Mouse (Mus musculus) urinary bladder, postnatal 14 days (tissue): ENCODE measurements around the gene Tff1.

Source experiments
- DNase-seq: peaks from one replicate; pipeline ENCODE4 v3.0.0; 2021; ENCODE audit warnings: low spot score

Tff1 gene

DNA sequence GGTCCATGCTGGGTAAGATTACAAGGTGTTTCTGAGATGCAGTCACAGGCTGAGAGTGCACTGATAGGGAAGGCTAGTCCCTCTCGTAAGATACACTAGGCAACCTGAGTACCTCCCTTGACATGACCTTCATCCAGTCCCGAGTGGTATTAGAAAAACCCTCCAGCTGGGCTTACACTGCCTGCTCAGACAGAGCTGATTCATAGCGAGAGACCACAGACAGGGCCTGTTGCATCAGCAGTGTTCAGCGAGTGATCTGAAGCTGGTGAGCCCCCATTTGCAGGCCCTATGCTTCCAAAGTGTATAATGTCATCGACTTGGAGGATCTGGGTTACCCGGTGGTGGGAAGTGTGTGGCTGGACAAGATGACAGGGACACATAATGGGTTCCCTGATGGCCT lies at the start of gene Tff1:
TSS of gene Tff1 (minus strand) at position 151 of the 400 bp plus-strand sequence.
- no peak for DNase-seq

DNA sequence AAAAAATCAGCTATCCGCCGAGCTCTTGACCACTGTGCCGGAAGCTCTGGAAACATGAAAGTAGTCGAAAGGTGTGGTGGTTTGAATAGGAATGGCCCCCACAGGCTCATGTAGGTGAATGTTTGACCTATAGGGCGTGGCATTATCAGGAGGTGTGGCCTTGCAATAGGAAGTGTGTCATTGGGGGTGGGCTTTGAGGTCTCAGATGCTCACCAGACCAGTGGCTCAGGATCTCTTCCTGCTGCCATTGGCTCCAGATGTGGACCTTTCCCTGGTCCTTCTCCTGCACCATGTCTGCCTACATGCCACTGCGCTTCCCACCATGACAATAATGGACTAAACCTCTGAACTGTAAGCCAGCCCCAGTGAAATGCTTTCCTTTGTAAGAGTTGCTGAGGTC lies 46.8 kb upstream of the Tff1 start:
- DNase-seq: no peak

DNA sequence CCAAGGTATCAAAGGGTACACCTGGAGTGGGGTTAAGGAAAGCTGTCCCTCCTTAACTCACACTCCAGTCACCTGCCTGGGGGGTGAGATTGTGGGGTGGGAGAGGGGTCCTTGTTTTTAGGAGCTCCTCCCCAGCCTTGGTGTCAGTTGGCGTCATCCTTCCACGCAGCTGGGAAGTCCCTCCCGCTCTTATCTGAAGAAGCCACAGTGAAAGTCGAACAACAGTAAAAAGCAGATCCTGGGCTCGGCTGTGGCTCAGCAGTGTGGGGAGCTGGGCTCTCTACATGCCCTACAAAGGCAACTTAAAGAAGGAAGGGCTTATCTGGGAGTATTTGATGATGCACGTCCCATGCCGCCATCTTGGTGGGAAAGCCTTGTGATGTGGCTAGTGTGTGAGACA lies 45.2 kb upstream of the Tff1 start:
- no peak for DNase-seq

DNA sequence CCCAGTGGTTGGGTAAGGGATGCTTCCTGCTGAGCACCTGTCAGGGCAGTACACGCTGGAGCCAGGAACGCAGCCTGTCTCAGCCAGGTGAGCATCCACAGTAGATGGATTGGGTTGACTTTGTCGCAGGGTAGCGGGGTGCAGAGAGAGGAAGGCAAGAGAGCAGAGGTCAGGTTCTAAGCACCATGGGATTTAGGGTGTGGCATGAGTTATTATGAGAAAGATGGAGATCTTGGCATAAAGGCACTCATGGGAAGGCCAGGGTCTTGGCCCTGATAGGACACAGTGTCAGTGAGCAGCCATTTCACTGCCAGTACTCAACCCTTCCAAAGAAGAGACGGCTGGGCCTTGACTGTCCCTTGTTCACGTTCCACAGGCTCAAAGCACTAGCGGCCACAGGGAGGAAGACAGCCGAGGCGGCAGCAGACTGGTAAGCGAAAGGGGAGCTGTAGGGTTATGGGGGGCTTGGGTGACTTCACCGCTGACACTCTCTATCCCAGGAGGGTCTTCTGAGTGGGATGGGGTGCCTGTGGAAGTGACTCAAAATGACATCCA lies 44.4 kb upstream of the Tff1 start:
- no peak for DNase-seq

DNA sequence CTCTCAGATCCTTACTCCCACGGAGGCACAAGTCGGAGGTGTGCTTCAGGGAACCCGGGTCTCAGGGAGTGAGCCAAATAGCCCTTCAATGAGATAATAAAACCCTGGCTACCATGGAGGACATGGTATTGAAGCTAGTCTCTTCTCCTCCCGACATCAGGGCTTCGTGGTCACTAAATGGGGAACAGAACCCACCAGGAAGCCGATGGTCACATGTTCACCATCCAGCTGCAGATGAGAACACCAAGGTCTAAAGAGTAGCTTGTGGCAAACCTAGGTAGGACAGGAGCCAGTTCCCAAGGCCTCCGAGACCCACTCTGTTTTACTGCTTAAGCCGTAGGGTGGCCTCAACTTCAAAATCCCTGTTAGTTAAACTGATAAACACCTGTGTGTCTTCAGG lies 43.6 kb upstream of the Tff1 start:
- DNase-seq: no peak

DNA sequence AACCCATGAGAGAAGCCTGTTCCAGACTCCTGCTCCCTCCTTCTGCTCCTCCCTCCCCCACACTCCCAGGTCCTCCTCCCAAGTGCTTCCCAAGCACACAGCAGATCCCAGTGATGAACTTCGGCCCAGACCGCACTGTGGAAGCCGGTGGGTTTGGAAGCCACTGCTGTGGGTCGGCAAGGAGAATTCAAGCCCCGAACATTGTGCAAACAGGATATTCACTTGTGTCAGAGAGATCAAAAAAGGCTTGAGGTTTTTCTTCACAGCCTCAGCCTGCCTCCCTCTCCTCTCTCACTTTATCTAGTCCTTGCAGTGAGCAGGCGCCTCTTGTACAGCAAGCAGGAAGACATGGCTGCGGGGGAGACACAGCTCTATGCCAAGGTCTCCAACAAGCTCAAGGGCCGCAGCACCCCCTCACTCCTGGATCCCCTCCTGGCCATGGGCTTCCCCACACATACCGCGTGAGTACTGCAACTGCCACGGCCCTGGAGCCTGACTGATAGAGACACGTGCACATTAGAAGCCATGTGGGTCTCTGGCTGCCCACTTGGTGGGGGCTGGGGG lies 42.8 kb upstream of the Tff1 start, which contains the start of gene Ubash3a:
TSS of gene Ubash3a (plus strand) at position 103 of the 564 bp plus-strand sequence.
- no peak for DNase-seq

DNA sequence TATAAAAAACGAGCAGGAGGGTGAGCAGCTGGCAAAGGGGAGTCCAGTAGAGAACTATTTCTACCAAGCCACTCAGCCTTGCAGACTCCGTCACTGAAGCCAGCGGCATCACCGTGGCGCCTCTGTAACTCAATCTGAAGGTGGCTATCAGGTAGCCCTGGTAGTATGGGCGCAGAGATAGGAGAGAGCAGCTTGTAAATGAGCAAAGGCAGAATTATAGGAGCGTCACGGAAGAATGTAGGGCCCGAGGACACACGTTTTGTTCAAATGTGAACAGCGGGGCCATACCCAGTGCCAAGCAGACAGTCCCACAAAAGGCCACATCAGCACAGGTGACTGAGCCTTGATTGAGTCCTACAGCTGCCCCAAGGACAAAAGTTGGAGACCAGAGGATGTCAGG lies 33.8 kb upstream of the Tff1 start, which contains the start of gene Tmprss3:
TSS of gene Tmprss3 (minus strand) at position 101 of the 400 bp plus-strand sequence.
- DNase-seq: no peak

DNA sequence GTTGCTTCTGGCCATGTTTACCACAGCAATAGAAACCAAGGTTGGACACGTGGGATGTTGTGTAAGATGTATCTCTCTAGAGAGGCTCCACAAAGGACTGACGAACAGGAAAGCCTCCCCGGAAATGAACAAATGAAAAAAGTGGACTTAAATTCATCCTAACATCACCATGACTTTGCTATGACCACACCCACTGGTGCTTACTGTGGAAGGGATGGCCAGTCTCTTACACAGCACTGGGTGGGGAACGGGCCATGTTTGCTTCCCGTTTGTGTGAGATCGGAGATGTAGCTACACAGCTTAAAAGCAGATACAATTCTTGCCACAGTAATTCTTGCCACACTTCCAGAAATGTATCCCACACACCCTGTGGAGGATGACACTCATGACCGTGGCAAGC lies 31.2 kb upstream of the Tff1 start:
- DNase-seq: no peak

DNA sequence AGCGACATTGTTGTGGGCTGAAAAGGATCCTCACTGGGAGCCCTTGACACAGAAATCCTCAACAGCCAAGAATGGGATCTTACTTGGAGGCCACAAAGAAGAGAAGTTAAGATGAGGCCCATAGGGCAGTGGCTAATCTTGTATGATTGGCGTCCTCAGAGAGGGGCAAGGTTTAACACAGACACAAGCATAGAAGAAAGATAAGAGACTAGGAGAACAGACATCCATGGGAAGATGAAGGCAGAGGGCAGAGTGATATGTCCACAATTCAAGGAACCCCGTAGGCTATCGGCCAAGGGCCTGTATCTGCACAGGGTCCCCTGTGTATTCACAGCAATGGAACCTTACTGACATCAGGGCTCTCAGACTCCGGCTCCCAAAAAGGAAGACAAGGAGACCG lies 30.1 kb upstream of the Tff1 start:
- no peak for DNase-seq

DNA sequence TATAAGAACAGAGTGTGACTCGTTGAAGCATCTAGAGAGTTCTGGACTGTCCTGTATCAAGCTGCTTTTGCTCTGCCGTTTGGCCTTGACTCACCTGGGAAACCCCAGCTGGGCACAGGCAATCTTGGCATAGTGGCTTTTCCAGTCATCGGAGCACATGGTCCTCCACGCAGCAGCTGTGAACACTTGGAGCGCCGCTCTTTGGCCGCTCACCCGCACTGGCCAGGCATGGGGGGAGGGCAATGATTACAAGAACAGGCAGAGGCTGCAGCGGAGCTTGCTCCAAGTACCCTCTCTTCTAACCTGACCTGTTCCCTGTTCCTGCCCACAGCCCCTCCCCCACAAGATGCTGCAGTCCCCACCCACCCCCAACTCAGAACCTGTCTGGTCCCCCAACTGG lies 28.3 kb upstream of the Tff1 start:
- DNase-seq: no peak

DNA sequence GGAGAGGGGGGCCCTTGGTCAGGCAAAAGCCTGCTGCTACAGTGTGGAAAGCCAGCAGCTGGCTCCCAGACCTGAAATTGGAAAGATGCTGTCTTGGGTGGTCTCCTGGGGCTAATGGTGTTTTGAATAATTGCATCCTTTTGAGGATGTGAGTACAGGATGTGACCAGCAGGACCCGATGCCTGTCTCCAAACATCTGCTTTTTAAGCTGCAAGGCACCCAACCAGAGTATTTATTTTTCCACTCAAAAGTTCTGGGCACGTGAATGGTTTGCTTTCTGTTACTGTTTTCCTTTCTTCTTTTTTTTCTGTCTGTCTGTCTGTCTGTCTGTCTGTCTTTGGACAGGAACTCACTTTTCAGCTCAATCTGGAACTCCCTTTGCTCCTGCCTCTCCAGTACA lies 27.6 kb upstream of the Tff1 start:
- no peak for DNase-seq

DNA sequence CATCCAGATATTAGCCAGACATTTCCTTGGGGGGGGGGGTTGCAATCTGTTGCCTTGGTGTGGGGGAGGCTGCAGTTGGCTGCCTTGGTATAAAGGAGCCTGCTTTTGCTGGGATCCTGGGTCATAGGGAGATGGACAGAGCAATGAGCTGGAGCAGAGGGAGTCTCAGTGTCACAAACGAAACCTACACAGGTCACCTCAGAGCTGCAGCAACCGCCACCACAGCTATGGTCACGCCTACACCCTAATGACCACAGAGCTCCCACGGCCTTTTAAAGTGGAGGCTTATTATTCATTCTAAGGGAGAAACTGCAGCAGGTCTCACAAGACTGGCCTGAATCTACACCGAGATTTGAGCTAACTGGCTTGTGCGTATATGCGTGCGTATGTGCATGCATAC lies 26.7 kb upstream of the Tff1 start:
- DNase-seq: no peak

DNA sequence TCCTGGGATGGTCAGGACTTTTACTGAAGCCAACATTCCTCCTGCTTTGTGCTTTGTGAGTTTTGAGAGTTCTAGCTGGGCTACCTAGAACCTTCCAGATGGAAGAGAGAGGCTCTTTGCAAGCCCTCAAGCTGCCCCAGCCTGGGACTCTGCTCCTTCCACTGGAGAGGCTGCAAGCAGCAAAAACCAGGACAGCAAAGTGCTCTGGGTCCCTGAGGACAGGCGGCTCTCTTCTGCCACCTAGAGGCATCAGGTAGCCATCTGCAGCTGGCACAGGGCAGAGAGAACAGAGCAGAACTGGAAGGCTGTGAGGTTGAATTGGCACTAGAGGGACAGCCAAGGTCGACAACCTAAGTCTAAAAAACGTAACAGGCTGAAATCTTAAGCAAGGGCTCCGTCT lies 22.3 kb upstream of the Tff1 start:
- DNase-seq: peak; percentile 77

DNA sequence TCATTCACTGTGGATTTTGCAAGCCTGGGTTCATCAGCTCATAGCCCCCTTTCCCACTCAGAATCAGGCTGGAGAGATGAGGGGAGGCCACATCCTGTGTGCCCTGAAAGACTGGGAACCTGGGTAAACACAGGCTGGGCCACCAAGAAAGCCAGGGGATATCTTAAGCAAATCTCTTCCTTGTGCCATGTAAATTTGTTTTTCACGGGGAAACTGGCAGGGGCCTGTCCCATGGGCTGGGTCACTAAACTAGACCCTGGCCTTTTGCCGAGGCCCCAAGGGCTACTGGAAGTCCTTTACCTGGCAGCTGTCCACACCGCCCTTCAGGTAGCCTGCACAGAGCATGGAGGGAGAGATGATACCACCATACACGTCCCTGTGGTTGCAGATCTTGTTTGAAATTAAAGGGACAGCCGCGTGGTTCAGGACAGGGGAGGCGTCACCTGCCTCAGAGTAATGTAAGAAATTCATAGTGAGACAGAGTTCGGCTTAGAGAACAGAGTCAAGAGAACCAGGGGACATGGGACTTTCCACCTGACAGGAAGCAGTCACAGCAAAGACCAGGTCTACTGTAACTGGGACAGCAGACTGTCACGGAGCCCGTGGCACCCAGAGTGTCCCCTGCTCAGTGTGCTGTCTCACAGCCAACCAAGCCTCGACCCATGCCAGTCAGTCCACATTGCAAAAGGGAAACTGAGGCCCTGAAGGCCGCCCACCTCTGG lies 19.4 kb upstream of the Tff1 start:
- DNase-seq: peak; percentile 70

DNA sequence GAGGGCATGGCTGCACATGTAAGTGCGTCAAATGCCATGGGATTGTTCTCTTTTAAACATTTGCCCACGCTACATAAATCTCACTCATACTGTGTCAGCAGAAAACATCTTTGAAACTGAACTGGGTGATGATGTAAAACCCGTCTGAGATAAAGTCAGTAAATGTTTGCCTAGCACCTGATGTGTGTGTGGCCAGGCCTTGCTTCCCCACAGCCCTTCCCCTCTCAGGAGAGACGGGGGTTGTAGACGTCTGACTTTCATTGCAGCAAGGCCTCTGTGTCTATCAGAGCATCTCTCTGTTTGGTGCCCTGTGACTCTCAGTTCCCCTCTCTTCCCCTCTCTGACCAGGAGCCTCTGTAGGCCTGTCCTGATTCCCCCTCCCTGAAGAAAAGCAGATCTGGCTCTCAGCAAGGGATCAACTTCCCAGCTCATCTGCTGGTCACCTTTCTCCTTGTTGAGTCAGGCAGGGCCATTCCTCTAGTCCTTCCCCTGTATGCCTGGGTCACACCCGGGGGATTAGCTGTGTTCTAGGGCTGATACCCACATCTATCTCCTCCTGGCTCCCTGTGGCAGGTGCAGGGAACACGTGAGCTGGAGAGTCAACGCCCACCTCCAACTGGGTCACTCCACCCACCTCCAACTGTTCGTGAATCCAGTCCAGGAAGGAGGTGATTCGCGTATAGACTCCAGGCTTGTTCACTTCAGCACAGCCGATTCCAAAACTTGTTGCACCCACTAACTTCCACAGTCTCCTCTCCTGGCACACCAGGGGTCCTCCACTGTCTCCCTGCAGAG lies 18.3 kb upstream of the Tff1 start:
- DNase-seq: peak; percentile 18

DNA sequence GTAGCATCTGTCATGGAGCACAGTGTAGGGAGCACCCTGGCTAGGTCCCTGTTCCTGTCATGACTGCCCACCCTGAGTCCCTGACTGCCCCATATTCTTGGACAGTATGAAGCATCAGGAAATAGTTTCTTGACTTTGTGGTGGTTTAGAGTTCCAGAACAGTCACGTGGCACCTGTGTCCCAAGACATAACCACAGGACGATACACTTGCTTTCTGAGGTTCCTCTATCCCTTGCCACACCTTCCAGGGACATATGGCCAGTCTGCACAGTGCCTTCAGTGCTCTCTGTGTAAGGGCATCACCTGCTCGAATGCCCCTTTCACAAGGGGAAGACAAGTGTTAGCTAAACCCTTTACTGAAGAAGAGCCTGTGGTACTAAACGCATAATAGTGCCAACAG lies 16.4 kb upstream of the Tff1 start:
- DNase-seq: no peak

DNA sequence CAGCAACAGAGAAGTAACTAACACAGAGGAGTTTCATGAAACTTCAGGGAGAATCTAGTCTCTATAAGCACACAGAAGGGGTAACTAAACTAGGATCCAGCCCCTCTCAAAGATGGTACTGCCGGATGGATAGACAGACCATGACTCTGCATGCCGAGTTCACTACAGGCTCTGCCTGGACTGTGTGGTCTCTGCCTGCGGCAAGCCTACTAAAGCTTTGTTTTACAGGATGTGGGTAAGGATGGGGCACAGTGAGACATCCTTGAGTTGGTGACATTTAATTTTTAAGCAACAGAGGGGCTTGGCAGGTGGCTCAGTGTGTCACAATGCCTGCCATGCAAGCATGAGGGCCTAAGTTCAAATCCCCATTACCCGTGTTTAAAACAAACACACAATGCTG lies 11.2 kb upstream of the Tff1 start:
- DNase-seq: no peak

DNA sequence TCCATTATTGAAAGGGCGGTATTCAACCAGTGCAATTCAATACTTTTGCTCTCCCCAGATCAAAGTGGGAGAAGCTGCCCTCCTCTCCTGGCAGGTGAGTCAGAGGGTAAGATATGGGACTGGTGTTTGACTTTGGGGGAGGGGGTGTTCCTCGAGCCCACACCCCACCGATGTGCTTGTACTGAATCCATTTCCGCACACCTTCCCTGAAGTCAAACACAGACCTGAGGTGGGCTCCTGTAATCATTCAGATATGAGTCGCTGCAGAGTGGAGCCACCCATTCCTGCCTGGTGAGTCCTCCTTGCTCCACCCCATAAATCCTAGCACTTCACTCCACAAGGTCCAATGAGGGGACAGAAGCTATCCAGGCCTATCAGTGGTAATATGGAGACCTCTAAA lies 4.7 kb upstream of the Tff1 start:
- DNase-seq: no peak

DNA sequence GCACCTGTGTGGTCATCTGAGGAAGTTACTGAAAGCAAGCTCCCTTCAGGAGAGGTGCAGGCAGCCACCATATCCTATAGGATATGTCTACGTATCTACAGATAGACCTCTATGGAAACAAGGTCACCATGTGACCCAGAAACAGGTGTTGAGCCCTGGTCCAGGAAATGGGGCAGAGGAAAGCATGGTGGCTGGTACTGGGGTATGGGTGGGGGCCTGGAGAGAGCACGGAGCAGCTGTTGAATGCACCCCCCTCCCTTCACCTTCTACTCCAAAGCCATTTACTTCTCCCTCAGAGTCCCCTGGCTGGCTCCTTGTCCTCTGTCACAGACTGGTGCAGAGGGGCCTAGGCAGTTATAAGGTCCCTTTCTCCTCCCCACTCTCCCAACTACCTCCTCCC lies 1.3 kb downstream of the Tff1 start:
- no peak for DNase-seq

DNA sequence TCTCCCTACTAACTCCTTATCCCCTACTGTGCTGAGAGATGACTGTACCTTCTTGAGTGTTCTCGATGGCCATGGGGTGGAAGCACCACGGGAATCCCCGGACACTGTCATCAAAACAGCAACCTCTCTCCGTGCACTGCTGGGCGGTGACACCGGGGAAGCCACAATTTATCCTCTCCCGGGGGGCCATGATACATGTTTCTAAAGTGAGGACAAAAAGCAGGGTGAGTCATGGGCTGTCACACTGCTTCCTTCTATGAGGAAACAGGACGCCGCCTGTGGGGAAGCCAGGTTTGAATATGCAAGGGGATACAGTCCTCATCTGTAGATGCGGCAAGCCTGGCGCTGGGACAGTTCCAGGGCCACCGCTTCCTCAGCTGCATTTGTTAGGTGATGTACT lies 2.5 kb downstream of the Tff1 start:
- no peak for DNase-seq

DNA sequence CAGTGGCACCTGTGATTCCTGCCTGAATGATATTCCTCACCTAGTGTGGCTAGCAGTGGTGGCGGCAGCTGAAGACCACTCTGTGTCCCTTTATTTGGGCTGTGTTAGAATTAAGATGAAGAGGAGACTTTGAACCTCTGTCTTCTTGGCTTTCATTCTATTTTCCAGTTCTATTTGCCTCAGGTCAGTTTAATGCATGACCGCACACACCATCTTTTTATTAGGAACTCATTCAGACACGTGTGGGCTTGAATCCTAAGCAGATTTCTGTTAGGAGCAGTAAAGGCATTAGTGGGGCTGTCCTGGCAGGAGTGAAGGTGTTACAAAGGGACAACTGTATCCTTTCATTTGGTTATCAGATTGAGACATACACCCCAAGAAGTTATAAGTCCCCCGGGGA lies 4.8 kb downstream of the Tff1 start:
- DNase-seq: no peak

DNA sequence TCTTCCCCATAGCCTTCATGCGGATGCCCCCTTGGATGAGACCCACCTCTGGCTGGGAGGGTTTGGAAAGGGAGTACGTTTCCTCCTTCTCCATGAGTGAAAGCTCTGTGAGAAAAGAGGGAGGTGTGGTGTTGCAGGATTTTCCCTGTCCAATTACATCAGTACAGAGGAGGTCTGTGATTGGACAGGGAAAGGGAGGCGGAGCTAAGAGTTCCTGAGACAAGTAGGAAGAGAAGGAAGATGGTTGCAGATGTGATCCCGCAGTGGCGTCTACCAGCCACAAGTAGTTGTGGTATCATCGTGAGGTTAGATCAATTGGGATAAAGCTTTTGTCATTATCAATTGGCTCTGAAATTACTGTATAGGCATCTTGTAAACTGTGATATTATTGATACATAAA lies 7.2 kb downstream of the Tff1 start:
- DNase-seq: no peak

DNA sequence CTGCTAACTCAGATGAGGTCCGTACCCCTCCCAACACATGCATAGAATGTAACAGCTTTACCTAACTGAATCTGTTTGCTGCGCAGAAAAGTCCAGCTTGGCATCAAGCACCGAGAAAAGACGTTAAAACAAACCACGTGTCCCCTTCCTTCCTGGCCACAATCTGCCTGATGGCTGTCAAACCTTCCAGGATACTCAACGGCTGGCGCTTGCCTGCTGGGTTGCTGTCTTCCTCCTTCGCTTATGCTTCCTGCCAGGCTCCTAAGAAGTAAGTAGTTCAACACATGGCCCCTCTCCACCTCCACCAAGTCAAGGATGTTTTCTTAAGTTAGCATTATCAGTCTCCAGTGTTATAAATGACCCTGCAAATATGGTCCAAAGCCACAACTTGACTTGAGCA lies 11.3 kb downstream of the Tff1 start:
- DNase-seq: no peak
